Mouse (Mus musculus): ENCODE measurements at regions not wholly inside any gene's neighbourhood (a gene's known extent, or its start where the extent isn't known, plus 50 kb on each side); places are given as distances from the start of the nearest gene placed in this dataset.

DNA sequence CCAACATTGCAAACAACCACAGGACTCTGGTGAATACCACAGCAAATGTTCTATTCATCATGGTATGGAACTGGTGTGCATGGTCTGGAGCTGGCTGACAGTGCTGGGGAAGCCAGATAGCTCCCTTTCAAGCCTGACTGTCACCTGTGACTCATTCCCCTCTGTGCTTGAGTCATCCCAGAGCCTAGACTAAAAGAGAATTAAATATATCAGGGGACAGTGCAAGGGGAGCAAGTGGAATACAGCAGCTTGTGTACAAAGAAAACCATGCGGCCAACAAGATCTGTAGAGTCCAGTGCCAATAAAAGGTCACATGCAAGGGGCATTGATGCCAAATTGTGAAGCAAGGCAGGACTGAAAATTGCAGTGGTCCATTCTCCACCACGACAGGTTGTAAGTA lies 117.7 kb downstream of the Pah start:
- no peak overlapping the region for H3K27ac ChIP-seq (ENCODE audit: low read length)
- H3K27me3 ChIP-seq (ENCODE audit: insufficient read depth, low read length): no peaks in the 10 kb centered on the region
- H3K4me3 ChIP-seq (ENCODE audit: low read length): no peak overlapping the region
- 86% methylated on average over 2 of the region's 2 CpGs for WGBS
- no peaks in the 10 kb centered on the region for H3K9me3 ChIP-seq (ENCODE audit: low read length)
- H3K36me3 ChIP-seq (ENCODE audit: insufficient read depth, low read length): no peaks in the 10 kb centered on the region
- no peaks in the 10 kb centered on the region for H3K4me1 ChIP-seq (ENCODE audit: insufficient read depth, low read length)
- H3K4me2 ChIP-seq (replicated peaks; ENCODE audit: low read depth, low read length): no peak overlapping the region
- no peak for ATAC-seq (ENCODE audit: low FRiP score, low TSS enrichment)
- H3K9ac ChIP-seq (replicated peaks; ENCODE audit: low read length): no peak overlapping the region

DNA sequence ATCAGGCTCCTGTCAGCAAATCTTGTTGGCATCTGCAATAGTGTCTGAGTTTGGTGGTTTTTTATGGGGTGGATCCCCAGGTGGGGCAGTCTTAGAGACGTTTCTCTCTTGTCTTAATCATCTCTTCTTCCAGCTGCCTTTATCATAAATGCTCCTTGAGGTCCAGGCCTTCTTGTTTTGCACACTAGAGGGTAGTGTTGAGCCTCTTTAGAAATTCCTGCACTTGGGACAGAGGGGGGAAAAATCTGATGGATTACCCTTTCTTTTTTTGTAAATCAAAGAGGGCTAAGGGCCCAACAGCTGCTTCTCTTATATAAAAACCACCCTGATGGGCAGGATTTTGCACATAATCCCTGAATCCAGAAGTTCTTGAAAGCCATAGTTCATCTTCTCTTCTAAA lies 127.5 kb downstream of the Pah start:
- Histone ChIP-seq H3K4me3 (ENCODE audit: low read length) (no peak overlapping the region), H3K27ac (ENCODE audit: low read length) (no peak overlapping the region), H3K4me2 (replicated peaks; ENCODE audit: low read depth, low read length) (no peak overlapping the region), H3K27me3 (ENCODE audit: insufficient read depth, low read length) (no peaks in the 10 kb centered on the region), H3K9me3 (ENCODE audit: low read length) (no peaks in the 10 kb centered on the region), H3K36me3 (ENCODE audit: insufficient read depth, low read length) (no peaks in the 10 kb centered on the region), H3K9ac (replicated peaks; ENCODE audit: low read length) (no peak overlapping the region), H3K4me1 (ENCODE audit: insufficient read depth, low read length) (no peaks in the 10 kb centered on the region; the same call in 1 of the 2 replicates)
- no peak for ATAC-seq (ENCODE audit: low FRiP score, low TSS enrichment)
- WGBS: 17% methylated on average over 1 of the region's 1 CpGs

DNA sequence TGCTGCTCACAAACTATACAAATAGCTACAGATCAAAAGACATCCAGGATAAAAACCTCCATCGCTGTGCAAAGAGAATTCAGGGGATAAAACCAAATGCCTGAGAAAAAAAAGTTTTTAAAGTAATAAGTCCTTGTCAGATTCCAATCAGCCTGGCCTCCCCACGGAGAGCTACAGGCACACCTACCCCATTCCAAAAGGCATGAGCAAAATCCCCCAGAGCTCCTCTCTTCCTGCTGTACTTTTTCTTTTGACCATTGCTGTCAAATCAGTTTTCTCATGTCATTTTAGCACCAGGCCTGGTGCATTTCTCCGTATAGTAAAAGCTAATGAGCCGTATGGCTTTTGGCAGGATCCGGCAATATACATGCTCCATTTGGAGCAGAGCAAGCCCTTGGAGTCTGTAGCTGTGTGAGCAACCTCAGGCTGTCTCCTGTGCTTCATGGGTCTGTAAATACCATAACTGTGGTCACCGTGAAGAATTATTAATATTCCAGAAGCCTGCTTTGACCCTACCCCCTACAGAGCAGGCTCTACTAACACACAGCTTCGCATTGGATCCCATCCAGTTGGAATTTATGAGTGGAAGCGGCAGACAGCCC lies 130.6 kb downstream of the Pah start:
- Histone ChIP-seq H3K4me1 (ENCODE audit: insufficient read depth, low read length) (no peaks in the 10 kb centered on the region; the same call in 1 of the 2 replicates), H3K27me3 (ENCODE audit: insufficient read depth, low read length) (no peaks in the 10 kb centered on the region), H3K4me3 (ENCODE audit: low read length) (no peak overlapping the region), H3K36me3 (ENCODE audit: insufficient read depth, low read length) (no peaks in the 10 kb centered on the region), H3K9ac (replicated peaks; ENCODE audit: low read length) (no peak overlapping the region), H3K27ac (ENCODE audit: low read length) (no peak overlapping the region), H3K9me3 (ENCODE audit: low read length) (no peaks in the 10 kb centered on the region), H3K4me2 (replicated peaks; ENCODE audit: low read depth, low read length) (no peak overlapping the region)
- WGBS: 52% methylated on average over 8 of the region's 8 CpGs
- ATAC-seq (ENCODE audit: low FRiP score, low TSS enrichment): no peak

DNA sequence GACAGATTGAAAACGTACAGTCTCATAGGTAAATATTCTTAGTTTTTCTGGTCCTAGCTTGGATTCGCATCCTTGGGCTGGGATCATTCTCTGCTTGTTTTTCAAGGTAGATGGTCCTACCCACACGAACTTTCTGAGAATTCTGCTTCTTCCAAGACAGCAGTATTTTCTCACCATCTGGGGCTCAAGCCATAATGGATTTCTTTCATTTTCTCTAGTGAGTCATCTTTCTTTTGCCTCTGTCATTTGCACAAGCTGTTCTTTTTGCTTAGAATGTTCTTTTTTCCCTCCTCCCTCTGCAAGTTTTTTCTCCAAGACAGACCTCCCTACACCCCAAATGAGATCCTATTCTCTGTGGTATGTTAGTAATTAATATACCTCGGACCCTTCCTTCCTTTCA lies 132.5 kb downstream of the Pah start:
- Histone ChIP-seq H3K36me3 (ENCODE audit: insufficient read depth, low read length) (no peaks in the 10 kb centered on the region), H3K9me3 (ENCODE audit: low read length) (no peaks in the 10 kb centered on the region), H3K27ac (ENCODE audit: low read length) (no peak overlapping the region), H3K9ac (replicated peaks; ENCODE audit: low read length) (no peak overlapping the region), H3K4me1 (ENCODE audit: insufficient read depth, low read length) (no peaks in the 10 kb centered on the region; the same call in 1 of the 2 replicates), H3K4me2 (replicated peaks; ENCODE audit: low read depth, low read length) (no peak overlapping the region), H3K27me3 (ENCODE audit: insufficient read depth, low read length) (no peaks in the 10 kb centered on the region), H3K4me3 (ENCODE audit: low read length) (no peak overlapping the region)
- 79% methylated on average over 4 of the region's 4 CpGs for WGBS
- no peak for ATAC-seq (ENCODE audit: low FRiP score, low TSS enrichment)

DNA sequence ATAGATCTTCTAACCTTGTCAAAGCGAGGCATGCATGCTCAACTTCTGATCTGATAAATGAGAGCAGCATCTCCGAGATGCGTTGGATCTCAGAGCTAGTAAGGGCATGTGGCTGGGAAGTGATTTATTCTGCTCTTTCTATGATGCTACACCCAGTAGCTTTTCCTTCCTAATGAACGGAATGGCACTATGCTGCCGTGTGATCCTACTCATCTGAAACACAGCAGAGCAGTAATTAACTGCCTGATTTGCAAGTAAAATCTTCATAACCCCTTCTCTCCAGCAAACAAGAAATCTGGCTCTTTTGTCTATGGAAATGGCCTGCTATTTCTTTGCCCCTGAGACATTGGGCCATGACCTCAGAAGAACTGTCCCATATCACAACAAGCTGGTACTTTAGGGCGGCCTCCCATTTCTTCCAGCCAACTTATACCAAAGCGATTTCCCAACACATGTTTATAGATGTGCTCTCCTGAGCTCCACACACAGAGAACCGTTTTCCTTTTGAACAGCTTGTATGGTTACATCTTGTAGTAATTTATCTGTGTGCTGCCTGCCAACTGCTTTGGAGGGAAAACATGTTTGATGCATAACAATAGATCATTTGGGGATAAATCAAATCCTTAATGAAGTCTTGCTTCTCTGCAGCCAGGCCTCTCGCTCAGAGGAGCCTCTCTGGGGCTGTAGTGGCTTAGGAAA lies 144.6 kb downstream of the Pah start:
- no peak for ATAC-seq (ENCODE audit: low FRiP score, low TSS enrichment)
- no peaks in the 10 kb centered on the region for H3K4me1 ChIP-seq (ENCODE audit: insufficient read depth, low read length)
- H3K27me3 ChIP-seq (ENCODE audit: insufficient read depth, low read length): no peaks in the 10 kb centered on the region
- 65% methylated on average over 9 of the region's 9 CpGs for WGBS
- H3K4me3 ChIP-seq (ENCODE audit: low read length): no peak overlapping the region
- H3K27ac ChIP-seq (ENCODE audit: low read length): no peak overlapping the region
- H3K4me2 ChIP-seq (replicated peaks; ENCODE audit: low read depth, low read length): no peak overlapping the region
- H3K36me3 ChIP-seq (ENCODE audit: insufficient read depth, low read length): no peaks in the 10 kb centered on the region
- H3K9ac ChIP-seq (replicated peaks; ENCODE audit: low read length): no peak overlapping the region
- no peaks in the 10 kb centered on the region for H3K9me3 ChIP-seq (ENCODE audit: low read length)

DNA sequence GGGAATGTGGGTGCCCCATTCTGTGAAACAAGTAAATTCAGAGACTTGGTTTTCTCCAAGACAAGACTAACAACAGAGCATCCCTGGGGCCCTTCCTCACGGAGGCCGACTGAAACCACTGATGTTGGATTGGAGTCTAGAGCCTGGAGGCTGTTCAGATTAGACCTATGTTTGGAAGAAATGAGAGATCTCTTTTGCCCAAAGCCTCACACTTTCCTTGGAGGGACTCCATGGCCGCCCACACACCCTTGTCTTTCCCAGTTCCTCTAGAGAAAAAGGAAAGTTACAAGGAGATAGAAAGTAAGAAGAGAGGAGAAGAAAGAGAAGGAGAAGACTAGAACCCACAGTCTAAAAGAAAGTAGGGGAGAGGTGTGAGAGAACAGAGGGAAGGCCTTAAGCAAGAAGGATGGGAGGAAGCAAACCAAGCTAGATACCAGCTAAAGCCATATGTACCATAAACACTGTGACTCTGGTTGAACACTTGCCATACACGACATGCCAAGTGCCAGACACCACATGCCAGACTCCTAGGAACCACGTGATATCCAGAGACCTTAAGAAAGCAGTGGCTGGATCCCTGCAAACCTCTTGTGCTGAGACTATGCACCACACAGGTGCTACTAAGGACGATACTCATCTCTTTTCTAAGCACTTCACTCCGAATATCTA lies 145.3 kb downstream of the Pah start:
- H3K27ac ChIP-seq (ENCODE audit: low read length): no peak overlapping the region
- no peak overlapping the region for H3K4me2 ChIP-seq (replicated peaks; ENCODE audit: low read depth, low read length)
- H3K4me1 ChIP-seq (ENCODE audit: insufficient read depth, low read length): no peaks in the 10 kb centered on the region
- ATAC-seq (ENCODE audit: low FRiP score, low TSS enrichment): no peak
- H3K36me3 ChIP-seq (ENCODE audit: insufficient read depth, low read length): no peaks in the 10 kb centered on the region
- no peak overlapping the region for H3K9ac ChIP-seq (replicated peaks; ENCODE audit: low read length)
- no peaks in the 10 kb centered on the region for H3K9me3 ChIP-seq (ENCODE audit: low read length)
- 84% methylated on average over 7 of the region's 7 CpGs for WGBS
- no peak overlapping the region for H3K4me3 ChIP-seq (ENCODE audit: low read length)
- H3K27me3 ChIP-seq (ENCODE audit: insufficient read depth, low read length): no peaks in the 10 kb centered on the region

DNA sequence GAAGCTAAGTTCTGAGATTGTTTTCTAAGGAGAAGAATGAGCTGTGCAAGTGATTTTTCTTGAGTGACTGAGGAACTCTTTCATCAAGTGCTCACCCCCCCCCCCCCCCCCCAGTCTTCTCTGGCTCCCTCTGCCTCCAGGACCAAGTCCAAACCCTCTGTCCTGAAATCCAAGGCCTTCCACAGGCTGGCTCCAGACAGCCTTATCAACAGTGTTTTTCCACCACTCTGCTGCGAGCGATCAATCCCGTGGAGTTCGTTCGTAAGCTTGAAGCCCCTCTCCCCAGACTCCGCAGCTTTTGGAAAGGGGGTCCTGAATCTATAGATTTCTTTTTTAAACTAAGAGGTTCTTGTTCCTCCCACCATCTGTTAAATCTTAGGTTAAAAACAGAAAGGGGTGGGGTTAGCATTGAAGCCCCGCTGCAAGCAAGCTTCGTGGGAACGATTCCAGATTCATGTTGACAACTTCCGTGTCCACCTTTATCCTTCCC lies 146.1 kb downstream of the Pah start:
- no peak overlapping the region for H3K9ac ChIP-seq (replicated peaks; ENCODE audit: low read length)
- H3K9me3 ChIP-seq (ENCODE audit: low read length): no peaks in the 10 kb centered on the region
- H3K36me3 ChIP-seq (ENCODE audit: insufficient read depth, low read length): no peaks in the 10 kb centered on the region
- H3K27me3 ChIP-seq (ENCODE audit: insufficient read depth, low read length): no peaks in the 10 kb centered on the region
- H3K4me3 ChIP-seq (ENCODE audit: low read length): no peak overlapping the region
- H3K27ac ChIP-seq (ENCODE audit: low read length): no peak overlapping the region
- WGBS: 77% methylated on average over 10 of the region's 10 CpGs
- H3K4me2 ChIP-seq (replicated peaks; ENCODE audit: low read depth, low read length): no peak overlapping the region
- H3K4me1 ChIP-seq (ENCODE audit: insufficient read depth, low read length): no peaks in the 10 kb centered on the region
- no peak for ATAC-seq (ENCODE audit: low FRiP score, low TSS enrichment)

DNA sequence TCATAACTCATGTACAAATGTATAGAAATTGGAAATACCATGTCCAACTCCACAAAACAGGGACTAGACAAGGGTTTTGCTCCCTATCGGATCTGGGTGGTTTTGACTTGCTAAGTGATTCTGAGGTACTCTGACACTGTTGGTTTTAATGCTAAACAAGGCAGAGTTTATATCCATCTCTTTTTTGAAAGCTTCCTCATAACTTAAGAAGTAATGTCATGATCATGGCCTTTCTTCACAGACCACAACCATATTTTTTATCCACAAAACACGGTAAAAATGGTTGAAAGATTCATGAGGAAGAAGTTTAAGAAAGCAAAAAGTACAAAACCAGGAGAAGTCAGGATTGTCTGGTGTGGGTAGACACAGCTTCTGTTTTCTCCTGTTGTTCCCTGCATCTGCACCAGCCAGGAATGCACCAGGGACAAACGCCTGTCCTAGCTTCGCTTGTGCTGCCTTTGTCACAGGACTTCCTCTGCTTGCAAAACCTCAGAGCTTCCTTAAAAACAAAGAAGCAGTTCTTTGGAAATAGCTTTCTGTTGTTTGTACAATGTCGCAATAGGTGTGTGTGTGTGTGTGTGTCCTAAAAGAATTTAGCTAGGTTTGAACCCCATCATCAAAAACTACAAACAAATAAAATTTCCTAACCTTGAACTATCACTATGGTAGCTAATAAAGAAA lies 153.3 kb downstream of the Pah start:
- no peak overlapping the region for H3K4me3 ChIP-seq (ENCODE audit: low read length)
- ATAC-seq (ENCODE audit: low FRiP score, low TSS enrichment): no peak
- no peaks in the 10 kb centered on the region for H3K9me3 ChIP-seq (ENCODE audit: low read length)
- WGBS: 71% methylated on average over 5 of the region's 5 CpGs
- no peak overlapping the region for H3K9ac ChIP-seq (replicated peaks; ENCODE audit: low read length)
- no peak overlapping the region for H3K4me2 ChIP-seq (replicated peaks; ENCODE audit: low read depth, low read length)
- no peak overlapping the region for H3K27ac ChIP-seq (ENCODE audit: low read length)
- no peaks in the 10 kb centered on the region for H3K27me3 ChIP-seq (ENCODE audit: insufficient read depth, low read length)
- H3K4me1 ChIP-seq (ENCODE audit: insufficient read depth, low read length): no peaks in the 10 kb centered on the region
- H3K36me3 ChIP-seq (ENCODE audit: insufficient read depth, low read length): no peaks in the 10 kb centered on the region

DNA sequence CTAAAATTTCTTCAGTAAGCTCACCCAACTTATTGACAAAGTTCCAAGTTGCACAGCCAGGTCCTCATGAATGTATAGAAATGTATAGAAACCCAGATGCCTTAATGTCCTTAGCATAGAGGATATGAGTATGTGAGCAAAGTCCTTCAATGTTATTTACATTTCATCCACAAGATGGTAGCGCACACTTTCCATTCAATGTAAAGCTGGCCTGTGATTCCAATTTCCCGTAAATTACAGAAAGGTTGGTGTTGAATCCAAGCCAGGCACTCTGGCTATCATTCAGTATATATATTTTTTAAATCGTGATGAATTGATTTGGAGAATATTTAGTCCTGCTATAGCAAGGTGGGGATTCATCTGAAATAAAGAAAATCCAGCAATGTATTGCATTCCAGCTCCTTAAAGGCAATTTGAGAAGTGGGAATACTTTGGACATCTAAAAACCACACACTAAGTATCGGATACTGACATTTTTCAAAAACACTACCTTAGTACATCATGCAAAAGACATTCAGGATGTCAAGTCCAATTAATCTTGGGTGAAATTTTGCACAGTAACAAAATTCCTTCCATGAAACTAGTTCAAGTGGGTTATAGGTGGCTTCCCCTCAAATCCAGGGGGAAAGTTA lies 154.6 kb downstream of the Pah start:
- no peak overlapping the region for H3K27ac ChIP-seq (ENCODE audit: low read length)
- H3K27me3 ChIP-seq (ENCODE audit: insufficient read depth, low read length): no peaks in the 10 kb centered on the region
- no peaks in the 10 kb centered on the region for H3K9me3 ChIP-seq (ENCODE audit: low read length)
- no peak overlapping the region for H3K4me3 ChIP-seq (ENCODE audit: low read length)
- no peaks in the 10 kb centered on the region for H3K36me3 ChIP-seq (ENCODE audit: insufficient read depth, low read length)
- H3K4me1 ChIP-seq (ENCODE audit: insufficient read depth, low read length): no peaks in the 10 kb centered on the region
- ATAC-seq (ENCODE audit: low FRiP score, low TSS enrichment): no peak
- no peak overlapping the region for H3K4me2 ChIP-seq (replicated peaks; ENCODE audit: low read depth, low read length)
- WGBS: 58% methylated on average over 4 of the region's 4 CpGs
- H3K9ac ChIP-seq (replicated peaks; ENCODE audit: low read length): no peak overlapping the region
